Mouse (Mus musculus) frontal cortex, postnatal 14 days (tissue): Measurements from ENCODE around the gene Sbds.

Experiments used
- DNase-seq, 2 experiments: peaks; one replicate each; pipeline ENCODE4 v3.0.0; 2022; ENCODE audit warnings: low spot score in 2 of 2

The Sbds gene

DNA sequence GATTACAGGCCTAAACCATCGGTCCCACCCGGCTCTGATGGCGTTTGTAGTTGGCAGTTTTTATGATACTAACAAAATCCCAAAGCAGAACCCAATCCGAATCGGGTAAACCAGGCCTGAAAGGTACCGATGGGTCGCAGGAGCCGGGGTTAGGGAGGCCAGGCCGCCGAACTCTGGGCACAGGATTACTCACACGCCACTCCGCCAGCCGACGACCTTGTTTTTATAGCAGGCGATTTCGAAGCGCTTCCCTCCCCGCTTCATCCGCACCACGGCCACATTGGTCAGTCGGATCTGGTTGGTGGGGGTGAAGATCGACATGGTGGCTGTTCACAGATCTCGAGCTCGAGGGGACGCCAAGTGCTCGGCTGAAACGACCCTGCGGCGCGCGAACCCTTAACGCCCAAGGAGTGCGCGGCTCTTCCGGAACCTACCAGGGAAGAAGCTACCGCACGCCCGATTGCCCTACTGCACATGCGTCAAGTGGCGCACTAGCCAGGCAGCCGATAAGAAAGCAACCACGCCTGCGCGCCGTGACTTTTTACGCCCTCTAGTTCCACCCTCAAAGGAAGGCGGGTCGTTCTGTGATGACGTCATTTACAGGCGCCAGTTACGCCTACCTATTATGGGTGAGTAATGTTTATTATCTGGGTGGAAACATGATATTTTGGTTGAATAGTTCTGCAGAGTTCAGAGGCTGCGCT is at the start of gene Sbds, which contains the start of gene Tyw1:
Gene Sbds (minus strand): TSS at position 514 of the 704 bp plus-strand sequence.
Gene Tyw1 (plus strand): TSS at position 603 of the 704 bp plus-strand sequence.
- DNase-seq = peak; percentile 97

DNA sequence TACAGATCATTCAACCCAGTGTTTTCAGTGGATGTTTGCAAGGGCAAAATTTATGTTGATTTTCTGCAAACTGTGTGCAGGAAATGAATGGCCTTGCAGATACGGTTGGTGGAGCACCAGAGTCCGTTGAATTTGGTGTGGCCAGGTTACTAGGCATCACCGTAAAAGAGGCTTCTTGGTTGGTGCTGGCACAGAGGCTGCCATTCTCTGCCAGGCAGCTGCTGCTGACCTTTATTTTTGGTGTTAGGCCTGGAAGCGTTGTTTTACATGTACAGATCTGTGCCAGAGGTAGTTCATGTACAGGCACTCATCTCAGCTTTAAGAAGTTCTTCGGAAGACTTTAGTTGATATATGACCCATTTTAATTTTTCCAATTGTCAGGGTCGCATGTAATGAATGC is 48.3 kb upstream of the Sbds start:
- no peak for DNase-seq

DNA sequence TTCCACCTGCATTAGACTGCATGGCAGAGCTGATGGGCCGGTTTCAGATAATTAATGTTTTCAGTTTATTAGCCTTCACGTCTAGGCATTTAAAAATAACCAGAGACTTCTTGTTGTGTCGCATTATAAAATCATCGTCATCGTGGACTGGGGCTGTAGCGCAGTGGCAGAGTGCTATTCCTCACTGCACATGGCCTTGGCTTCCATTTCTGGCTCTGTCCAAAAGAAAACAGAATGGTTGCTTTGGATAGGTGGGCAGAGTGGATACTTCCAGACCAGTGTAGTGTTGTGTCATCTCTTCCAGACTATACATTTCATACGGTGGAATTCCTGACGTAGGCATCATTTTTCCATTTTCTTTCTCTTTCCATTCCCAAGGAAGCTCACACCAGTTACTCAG is 44.2 kb upstream of the Sbds start:
- DNase-seq = no peak

DNA sequence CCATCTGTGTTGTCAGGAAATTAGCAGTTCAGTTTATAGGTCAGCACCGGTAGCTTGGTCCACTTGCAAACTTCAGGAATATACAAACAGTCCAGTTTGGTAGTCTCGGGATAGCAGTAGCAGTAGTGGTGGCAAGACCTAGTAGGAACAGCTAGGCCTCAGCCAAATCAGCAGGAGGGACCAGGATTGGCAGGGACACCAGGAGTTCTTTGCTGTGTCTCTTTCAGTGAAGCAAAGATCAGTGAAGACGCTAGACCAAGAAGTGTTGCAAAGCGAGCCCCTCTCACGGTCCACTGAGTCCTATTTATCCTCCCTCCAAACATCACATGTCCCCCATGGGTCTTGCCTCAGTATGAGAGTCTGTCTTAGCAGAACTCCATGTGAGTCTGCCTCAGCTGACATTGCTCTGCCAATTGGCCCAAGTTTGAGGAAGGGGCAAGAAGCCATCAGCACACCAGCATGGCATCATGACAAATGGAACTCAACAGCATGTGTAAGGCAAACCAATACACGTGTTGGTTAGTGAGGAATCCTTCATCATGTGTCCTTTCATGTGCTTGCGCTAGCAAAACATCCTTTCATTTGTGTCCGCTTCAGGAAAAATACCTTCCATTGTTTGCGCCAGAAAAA is 43.6 kb upstream of the Sbds start:
- DNase-seq = no peak

DNA sequence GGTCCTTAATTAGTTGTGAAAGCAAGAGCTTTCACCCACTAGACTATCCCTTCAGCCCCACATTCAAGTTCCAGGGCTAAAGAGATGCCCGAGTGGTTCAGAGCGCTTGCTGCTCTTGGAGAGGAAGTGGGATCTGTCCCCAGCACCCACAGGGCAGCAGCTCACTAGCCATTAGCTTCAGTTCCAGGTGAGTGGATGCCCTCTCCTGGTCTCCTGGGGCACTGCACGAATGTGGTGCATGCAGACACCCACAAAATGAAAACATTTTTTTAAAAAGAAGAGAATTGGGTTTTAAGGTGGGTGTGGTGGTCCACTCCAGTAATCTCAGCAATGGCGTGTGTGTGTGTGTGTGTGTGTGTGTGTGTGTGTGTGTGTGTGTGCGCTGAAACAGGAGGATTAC is 40.7 kb upstream of the Sbds start:
- DNase-seq = no peak

DNA sequence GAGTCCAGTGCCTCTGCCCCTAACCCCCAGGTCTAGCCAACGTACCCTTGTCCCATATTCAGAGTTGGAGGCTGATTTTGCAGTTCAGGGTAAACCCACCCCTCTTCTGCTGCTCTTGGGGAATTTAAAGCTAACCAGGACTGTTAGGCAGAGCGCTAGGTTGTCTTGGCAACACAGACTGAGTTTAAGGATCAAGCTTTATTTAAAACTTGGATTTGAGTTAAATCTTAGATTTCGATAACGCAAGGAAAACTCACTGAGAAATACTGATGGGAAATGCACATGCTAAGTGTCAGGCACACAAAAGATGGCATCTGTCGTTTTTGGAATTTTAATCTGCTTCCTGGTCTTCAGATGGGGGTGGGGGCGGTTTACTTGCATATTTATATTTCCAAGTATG is 39.3 kb upstream of the Sbds start:
- no peak for DNase-seq

DNA sequence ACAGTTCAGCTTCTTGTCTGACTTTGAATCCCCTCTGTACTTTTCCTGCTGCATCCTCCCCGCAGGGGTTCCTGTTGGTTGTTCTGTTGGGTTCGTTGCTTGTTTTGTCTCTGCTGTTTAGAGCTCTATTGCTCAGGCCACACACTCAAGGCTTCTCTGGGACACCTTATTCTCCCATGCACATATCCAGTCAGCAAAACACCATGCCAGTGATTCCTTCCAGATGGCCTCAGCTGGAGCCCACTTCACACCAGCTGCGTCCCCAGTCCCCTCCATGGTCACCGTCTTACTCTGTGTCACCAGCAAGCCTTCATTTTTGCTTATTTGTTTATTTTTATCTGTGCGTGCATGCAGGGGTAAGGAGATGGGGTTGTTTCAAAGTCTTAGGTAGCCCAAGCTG is 38.6 kb upstream of the Sbds start:
- DNase-seq = no peak

DNA sequence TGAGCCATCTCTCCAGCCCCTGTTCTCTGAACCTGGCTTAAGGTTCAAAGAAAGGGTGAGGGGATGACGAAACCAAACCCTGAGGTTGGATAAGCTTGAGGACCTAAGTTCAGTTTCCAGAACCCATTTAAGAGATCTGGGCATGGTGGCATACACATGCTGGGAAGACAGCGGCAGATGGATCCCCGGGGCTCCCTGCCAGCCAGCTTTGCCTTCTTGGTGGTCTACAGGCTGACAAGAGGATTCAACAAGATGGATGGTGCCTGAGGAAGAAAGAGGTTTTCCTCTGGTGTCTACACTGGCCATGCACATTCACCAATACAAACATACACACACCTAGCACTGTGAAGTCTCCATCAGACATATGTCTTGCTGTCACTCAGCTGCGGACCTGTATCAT is 37.6 kb upstream of the Sbds start:
- DNase-seq = no peak

DNA sequence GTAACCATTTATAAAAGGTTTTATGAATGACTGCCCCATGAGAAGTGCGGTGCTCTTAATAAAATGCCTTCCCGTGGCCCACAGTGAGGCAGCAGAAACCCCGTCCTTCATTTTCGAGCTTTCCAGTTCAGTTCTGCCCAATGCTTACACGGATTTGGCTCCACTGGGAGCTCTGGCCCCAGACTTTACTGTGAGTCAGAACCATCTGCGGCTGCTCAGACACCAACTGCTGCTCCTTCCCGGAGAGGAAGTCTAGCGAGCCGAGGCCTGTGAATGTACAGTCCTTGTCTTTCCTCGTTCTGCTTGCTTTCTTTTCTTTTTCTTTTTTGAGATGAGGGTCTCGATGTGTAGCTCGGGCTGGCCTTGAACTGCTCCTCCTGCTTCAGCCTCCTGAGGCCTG is 35.4 kb upstream of the Sbds start:
- peak; percentile 21 to 28 for DNase-seq

DNA sequence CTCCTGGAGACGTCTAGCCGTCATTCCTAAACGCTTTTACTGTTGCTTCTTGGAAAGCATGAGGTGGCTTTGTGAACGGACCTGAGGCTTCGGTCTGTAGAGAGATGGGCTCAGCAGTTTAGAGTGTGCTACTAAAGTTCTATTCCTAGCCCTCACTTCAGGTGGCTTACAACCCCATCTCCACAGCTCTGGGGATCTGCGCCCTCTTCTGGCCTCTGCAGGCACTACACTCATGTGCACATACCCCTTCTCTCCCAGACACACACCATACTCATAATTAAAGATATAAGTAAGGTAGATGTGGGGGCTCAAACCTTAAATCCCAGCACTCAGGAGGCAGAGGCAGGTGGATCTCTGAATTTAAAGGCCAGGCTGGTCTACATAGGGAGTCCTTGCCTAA is 34.9 kb upstream of the Sbds start:
- no peak for DNase-seq

DNA sequence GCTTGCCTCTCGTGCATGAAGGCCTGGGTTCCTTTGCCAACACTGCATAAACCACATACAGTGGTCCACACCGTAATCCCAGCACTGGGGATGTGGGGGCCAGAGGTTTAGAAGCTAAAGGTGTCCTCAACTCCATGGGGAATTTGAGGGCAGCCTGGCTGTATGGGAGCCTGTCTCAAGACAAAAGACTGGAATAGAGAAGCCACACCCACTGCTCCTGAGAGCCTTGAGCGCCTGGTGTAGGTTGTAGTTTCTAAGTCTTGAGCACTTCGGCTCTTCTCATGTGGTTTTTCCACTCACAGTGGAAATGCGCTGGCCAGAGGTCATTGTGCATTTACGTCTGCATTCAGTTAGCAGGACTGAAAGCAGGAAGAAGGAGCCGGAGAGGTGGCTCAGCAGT is 32.8 kb upstream of the Sbds start:
- DNase-seq = no peak

DNA sequence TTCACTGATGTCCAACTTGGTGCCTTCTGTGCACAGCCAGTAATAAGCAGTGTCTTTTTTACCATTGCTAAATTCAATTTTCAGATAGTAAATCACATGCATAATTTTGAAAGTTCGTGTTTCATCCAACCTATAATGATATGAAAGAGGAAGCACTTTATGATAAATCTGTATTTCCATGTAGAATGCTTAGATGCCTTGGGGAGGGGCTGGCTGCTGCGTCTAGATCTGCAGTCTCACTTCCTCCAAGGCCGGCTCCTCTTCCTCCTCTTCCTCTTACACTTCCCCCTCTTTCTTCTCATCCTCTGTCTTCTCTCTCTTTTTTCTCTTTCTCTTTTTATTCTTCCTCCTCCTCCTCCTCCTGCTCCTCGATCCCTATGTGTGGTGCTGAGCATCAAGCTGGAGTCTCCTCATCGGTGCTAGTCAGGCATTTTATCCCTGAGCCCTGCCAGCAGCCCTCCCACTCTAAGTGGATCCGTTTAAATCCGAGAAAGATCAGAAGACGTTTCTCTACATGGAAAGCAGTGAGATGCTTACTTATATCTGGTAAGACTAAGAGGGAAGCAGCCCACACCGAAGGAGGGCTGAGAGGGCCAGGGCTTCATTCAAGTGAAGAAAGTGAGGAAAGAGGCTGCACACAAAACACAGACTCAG is 27.9 kb upstream of the Sbds start:
- no peak for DNase-seq

DNA sequence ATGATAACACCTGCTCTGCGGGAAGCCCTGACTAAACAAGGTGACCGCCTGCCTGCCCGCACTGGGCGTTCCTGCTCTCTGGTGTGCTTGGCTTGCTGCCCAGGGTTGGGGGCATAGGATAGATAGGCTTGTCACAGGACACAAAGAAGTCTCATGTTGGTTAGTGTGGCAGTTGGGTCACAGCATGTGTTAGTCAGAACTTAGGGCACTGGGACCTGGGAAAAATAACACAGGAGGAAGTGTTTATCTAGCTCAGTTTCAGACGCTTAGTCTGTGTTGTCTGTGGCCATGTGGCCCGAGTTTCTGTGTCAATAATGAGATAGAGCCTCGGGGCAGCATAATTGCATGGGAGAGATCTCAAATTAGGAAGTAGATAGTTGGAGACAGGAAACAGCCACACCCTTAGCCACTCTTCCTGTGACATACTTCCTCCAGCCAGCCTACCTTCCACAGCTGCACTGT is 22.7 kb upstream of the Sbds start:
- DNase-seq = no peak

DNA sequence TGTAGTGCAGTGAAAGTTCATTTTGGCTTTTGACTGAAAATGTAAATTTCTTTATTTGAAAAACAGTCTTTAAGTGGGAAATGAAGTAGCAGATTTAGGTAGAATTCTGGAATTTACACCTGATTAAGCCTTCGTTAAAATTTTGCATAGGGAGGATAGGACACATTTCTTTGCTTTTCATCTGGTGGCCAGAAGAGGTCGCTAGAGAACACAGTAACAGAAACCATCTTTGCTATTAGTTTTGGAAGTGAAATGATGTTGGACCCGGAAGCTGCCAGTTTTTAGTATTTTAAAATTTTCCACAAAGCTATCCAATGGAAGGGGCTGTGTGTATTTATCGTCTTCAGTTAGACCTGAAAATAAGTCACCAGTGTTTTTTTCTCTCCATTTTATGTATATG is 20.2 kb upstream of the Sbds start:
- peak in 1 of 2 experiments; percentile 30 for DNase-seq

DNA sequence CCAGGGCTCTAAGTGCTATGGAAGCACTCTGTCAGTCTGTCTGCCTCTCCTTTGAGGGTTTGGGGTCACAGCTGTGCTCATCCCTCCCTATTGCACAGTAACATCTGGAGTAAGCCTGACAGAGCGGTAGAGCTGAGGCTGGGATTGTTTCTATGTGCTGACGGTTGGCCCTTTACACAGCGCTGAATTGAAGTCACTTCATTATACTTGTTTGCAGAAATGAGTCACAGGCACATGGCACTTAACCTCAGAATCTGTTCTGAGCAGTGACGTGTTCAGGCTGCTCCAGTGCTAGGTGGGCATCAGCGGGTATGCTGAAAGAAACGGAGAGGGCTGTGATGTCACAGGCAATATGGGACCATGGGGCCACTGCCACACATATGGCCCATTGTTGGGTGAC is 17.7 kb upstream of the Sbds start:
- DNase-seq = no peak

DNA sequence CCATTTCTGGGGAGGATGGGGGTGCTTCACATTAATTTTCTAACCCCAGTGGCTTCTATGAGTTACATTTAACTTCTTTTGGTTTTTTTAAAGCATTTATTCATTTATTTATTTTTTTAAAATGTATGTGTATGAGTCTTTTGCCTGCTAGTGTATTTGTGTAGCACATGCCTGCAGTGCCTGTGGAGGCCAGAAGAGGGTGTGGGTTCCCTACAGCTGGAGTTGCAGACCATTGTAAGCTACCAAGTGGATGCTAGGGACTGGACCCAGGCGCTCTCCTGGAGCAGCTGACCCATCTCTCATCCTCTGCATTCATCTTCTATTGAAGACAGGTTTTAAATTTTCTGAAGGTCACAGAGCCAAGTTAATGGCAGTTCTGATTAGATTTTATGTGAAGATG is 17.0 kb upstream of the Sbds start:
- no peak for DNase-seq

DNA sequence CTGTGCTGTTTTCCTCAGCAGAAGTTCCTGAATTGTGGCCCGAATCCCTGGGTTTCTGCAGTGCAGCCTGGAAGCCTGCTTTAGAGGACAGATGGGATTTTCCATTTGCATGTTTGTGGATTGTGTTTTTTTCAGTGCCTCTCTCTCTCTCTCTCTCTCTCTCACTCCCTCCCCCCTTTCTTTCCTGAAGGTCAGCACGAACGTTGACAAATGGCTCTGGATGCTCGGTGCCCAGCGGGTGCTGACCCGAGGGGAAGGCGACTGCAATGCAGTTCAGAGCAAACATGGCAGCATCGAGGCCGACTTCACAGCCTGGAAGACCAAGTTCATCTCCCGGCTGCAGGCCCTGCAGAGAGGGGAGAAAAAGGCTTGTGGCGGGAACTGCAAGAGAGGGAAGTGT is 13.6 kb upstream of the Sbds start:
- DNase-seq = no peak

DNA sequence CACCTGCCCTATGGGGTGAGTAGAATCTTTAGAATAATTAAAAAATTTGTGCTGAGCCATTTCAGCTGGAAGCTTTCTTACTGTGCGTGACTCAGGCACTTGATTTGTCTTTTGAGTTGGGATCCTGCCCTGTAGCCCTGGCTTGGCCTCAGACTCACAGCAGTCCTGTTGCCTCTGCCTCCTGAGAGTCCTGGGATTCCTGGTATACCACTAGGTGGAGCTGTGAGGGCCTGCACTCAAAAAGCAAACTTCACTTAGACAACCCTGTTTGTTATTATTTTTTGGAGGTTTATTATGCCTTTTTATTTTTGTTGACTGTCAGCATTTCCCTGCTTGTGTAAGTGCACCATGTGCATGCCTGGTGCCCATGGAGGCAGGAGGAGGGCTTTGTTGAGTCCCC is 12.0 kb upstream of the Sbds start:
- no peak for DNase-seq

DNA sequence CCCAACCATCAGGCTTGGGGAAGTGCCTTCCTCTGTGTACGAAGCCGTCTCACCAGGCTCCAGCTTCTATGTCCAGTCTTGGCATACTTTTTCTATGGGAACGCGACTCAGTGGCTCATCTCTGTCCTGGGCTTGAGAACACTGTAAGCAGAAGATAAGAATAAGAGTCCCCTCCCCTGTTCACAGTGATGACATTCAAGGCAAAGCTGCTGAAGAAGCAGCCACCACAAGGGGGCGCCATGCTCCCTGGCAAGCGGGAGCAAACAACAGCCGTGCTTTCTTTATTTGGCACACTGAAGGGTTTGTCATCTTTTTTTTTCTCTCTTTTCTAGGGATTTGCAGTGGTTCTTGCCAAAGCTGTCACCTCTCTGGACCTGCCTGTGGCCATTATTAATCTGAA is 11.3 kb upstream of the Sbds start:
- DNase-seq = no peak

DNA sequence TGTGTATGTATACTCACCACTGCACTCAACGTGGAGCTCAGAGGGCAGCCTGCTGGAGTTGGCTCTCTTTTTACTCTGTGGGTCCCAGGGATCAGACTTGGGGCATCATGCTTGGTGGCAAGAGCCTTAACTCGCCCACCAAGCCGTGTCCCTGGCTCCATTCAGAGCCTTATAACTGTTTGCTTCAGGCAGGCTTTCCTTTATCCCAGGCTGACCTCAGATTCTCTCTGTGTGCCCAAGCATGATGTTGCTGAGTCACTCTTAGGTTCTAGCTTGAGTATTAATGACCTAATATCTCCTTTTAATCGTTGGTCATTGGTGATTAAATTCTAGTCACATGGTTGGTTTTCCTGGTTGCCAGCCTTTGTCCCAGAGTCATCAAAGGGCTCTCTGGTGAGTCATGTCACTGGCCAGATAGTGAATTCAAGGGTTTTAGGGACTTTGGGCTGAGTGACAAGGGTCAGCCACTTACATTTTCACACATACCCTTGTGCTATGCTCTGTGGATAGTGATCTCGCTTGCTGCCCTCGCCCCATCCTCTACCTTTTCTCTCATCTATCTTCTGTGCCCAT is 9.2 kb upstream of the Sbds start:
- DNase-seq = no peak

DNA sequence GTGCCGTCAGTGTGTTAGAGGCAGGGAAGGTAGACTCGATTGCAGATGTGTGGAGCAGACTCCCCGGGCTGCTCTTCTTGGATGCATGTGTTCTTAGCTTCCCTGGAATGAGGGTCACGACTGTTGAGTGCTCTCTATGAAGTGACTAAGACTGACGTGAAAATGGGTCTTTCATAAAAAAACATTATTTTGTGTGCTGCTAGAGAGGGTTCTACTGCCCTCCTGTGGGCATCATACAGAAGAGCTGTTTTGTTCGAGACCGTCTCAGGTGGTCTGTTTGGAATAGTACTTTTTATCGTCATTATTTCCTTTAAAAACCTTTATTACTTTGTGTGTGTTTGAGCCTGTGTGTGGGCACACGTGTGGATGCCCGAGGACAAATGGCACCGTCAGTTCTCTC is 8.1 kb upstream of the Sbds start:
- no peak for DNase-seq

DNA sequence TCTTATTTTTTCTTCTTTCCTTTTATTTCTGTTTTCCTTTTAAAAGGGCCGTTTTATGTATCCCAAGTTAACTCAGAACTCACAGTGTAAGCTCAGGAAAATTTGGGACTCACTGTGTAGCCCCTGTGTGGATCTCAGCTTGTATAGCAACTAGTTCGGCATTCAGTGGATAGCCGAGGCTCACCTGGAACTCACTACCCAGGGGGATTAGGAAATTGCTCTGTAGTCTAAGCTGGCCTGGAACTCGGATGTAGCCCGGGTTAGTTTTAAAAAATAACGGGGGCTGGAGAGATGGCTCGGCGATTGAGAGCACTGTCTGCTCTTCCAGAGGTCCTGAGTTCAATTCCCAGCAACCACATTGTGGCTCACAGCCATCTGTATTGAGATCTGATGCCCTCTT is 2.0 kb upstream of the Sbds start:
- no peak for DNase-seq
